Mouse (Mus musculus): ENCODE measurements around the gene C8a. TPM values are rescaled to one million over a fixed set of nuclear protein-coding genes. Genes with fewer than 3 reads are reported as not detected.

Gene C8a
- polyA plus RNA-seq (2017; shearing (Covaris generic)), result not detected

GRCm38 (mm10) chr4:104876323-104876722 lies at the start of gene C8a:
C8a (minus strand) TSS chr4:104876398.

GRCm38 (mm10) chr4:104913291-104914129 lies 37.3 kb upstream of the C8a start, which contains the start of gene Fyb2:
Fyb2 (plus strand) TSS chr4:104913456.

GRCm38 (mm10) chr4:104857029-104857428 lies 19.2 kb downstream of the C8a start, which contains the start of gene Gm17662:
Gm17662 (plus strand) TSS chr4:104857329.

DNA sequence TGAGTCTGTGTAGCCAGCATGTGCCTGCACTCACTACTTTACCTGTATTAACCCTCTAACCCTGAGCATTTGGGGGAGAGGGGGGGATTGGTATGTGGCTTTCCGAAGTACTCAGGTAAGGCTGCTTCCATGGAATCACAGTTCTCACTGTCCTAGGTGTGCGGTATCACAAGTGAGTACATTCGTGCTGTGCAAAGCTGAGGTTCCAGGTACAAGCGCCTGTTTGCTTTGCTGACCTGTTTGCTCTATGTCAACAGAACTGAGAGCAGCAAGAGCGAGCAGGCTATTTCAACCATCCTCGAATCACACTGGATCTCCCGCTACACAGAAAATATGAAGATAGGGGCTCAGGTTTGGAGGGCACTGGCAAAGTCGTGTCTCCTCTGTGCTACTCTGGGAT lies 110.1 kb downstream of the C8a start, which contains the start of gene C8b:
TSS of gene C8b (plus strand) at position 253 of the 400 bp plus-strand sequence.

Other genes with a start within 250 kb of the C8a start
- gene C8b, start 110.1 kb downstream of the C8a start, polyA plus RNA-seq (2017; shearing (Covaris generic)), result not detected
- gene Gm17662, start 19.1 kb downstream of the C8a start, polyA plus RNA-seq (2017; shearing (Covaris generic)), result not detected
- not detected for gene Fyb2, start 37.1 kb upstream of the C8a start, polyA plus RNA-seq (2017; shearing (Covaris generic))
- gene Prkaa2, start 233.5 kb upstream of the C8a start, polyA plus RNA-seq (2017; shearing (Covaris generic)), result 0.05 TPM

Data from CD4-positive, CD25-positive, alpha-beta regulatory T cell (primary cell).